Mouse (Mus musculus): Measurements from ENCODE around the gene Gabbr1. TPM values are rescaled to one million over a fixed set of nuclear protein-coding genes. Genes with fewer than 3 reads are reported as not detected.
A peak's percentile ranks its signal among the peaks of the same experiment; 100 is the strongest.

Gene Gabbr1
- total RNA-seq, 2 experiments from 2014 or later: 8.8 to 11.0 TPM

DNA sequence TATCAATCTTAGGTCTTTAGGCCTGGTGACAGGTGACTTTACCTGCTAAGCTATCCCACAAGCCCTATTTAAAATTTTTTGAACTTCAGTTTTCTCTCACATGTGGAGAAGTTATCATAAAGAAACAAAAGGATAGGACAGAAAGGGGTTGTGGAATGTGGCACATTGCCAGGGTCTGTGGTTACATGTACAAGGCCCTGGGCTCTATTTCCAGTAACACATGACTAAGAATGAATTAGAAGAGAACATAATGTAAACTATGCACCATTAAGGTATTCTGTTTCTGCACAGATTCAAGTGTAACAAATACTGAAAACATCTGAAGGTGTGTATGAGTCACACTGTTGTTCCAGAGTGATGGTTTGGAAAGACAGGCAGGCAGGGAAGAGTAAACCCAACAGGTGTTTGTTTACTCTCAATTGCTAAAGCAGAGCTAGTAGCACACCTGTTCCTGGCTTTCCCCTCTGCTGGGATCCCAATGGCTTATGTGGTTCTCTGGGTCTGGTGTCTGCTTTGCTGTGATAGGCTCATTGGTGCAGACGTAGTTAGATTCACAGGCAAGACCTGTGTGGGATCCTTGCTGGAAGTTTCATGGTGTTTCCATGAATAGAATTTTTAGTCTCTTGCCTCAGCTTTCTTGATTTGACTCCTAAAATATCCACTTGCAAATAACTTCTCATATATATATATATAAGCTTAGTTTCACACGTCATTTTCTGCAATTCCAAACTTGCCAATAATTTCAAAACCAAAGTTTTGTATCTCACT, 6.5 kb upstream of the Gabbr1 start:
- DNase-seq: no peak

DNA sequence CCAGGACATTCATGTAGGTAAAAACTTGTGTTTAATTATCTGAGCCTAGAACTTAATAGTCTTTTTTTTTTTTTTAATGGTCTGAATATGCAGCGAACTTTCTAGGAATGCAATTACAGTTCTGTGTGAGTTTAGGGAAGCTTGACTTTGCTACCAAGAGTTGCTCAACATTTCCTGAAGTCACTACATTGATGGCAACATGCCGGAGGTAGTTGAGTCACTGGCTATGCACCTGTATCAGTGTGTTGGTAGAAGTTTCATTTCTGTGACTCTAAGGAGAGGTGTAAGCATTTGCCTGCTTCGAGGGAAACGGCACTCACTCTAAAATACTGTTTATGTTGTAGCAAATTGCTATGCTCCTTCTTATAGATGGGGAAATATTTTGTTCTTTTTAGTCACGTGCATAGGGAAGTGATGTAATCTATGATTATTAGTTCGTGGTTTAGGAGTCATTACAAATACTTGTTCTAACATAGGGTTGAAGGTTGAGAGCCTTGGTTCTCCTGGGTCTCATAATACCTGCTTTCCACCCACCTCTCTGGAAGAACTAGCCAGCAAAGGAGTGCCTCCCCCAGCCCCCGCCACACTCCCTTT, 1.0 kb upstream of the Gabbr1 start:
- no peak for DNase-seq

DNA sequence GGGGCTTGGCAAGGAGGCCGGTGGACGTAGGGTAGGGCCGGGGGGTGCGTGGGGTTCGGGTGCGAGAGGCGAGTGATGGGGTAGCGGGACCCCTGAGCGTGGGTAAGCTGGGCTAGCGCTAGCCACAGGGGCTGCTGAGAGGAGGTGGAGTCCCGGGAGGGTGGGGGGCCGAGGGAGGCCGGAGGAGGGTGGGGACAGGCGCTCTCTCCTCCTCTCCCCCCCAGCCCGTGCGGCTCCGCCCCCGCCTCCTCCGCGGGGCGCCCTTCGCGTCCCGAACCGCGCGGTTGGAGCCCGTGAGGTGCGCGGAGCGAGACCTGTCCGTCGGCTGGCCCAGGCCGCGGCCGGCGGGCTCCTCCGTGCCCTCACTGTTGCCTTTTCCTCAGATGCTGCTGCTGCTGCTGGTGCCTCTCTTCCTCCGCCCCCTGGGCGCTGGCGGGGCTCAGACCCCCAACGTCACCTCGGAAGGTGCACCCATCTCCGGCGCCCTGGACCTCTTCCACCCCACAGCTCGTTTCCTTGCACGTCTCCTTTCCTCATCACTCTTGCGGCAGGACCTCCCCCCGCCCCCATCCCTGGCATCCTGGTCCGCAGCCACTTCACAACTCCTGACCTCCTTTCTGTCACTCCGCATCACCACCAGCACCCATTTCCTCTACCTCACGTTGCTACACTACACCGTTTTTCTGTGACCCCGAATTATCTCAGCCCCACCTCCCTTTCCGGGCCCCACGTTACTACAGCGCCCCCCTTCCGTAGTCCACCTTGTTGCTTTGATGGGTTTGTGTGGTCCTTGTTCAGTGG, 746 bp downstream of the Gabbr1 start:
- DNase-seq: peak; percentile 64

DNA sequence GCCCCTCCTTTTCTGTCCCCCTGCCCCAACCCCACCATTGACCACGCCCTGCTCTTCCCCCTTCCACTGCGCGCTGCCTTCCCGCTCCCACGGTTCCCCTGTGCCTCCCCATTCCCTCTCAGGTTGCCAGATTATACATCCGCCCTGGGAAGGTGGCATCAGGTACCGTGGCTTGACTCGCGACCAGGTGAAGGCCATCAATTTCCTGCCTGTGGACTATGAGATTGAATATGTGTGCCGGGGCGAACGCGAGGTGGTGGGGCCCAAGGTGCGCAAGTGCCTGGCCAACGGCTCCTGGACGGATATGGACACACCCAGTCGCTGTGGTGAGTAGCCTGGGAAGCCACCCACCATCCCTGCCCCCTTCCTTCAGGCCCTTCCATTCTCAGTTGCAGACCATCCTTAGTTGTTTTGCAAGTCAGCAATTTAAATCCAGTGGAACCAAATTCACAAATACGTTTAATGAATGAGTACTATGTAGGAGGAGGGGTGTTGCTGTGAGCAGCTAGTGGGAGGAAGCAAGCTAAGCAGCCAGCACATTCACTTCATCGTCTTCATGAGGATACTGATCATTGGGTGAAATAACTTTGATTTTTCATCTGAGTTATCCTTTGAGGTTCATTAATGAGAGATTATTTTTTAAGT, 1.7 kb downstream of the Gabbr1 start:
- DNase-seq: no peak

DNA sequence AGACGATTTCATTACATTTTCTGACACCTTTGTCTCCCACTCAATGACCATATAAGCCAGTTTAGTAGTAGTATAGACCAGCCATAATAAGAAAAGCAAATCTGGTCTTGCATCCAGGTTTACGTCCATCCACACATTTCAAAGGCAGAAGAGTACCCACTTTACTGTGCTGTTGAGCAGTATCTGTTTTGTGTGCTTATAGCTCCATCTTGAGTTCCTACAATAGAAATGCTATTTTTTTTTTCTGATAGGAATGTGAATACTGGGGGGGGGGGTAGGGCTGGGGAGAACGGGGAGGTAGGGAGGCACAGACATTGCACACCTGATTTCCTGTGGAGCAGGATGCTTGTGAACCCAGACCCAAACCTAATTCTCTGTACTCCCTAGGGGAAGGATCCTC, 2.2 kb downstream of the Gabbr1 start:
- DNase-seq: no peak

DNA sequence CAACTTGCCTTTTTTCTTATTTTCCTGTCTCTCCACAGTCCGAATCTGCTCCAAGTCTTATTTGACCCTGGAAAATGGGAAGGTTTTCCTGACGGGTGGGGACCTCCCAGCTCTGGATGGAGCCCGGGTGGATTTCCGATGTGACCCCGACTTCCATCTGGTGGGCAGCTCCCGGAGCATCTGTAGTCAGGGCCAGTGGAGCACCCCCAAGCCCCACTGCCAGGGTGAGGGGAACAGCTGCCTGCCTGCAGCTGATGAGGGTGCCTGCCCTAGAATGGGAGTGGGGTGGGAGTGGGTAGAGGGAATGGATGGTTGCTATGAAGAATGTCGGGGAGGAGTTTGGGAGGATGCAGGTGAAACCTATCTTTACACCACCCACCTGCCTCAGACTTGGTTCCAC, 2.6 kb downstream of the Gabbr1 start:
- no peak for DNase-seq

DNA sequence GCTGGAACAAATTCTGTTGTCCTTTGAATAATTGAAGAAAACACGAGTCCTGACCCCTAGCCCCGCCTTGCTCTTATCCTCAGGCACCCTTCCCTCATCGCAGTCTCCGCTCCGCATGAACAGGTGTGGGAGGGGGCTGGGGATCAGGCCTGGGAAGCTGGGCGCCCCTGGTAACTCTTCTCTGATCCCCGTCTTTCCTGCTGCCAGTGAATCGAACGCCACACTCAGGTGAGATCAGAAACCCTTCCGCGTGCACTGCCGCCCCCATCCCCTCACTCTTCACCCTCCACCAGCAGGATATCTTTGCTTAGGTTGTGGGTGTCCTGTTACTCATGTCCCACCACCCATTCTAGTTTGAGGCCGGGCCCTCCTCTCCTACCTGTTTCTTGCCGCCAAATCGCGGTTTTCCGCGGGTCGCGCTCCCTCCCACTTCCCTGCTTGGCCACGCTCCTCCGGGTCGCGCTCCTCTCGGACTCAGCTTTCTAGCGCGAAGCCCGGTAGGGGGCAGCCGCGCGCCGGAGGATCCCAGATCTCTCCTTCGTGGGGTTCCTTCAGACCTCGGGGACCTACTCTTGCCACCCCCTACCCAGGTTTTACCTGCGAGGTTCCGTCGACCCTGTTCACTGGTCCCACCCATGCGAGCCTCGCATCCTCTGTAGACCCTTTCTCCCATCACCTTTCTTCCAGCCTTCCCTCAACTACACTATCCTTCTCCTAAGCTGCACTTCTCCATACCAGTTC, 4.0 kb downstream of the Gabbr1 start:
- DNase-seq: peak; percentile 43

DNA sequence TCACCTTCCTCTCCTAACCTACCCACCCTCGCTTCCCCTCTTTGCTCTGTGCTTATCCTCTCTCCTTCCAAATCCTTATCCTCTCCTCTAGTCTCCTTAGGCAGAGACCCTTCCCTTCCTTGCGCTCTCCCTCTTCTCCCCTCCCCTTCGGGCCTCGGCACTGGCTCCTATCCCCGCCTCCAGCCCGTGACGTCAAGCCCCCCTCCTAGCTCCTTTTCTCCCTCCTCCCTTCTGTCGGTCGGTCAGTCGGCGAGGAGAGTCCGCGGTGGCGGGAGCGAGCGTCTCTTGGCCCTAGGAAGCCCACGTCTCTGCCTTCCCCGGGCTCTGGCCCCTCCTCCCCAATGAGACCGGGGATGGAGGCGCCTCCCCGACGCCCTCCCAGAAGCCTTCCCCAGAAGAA, 4.6 kb downstream of the Gabbr1 start:
- peak; percentile 70 for DNase-seq

DNA sequence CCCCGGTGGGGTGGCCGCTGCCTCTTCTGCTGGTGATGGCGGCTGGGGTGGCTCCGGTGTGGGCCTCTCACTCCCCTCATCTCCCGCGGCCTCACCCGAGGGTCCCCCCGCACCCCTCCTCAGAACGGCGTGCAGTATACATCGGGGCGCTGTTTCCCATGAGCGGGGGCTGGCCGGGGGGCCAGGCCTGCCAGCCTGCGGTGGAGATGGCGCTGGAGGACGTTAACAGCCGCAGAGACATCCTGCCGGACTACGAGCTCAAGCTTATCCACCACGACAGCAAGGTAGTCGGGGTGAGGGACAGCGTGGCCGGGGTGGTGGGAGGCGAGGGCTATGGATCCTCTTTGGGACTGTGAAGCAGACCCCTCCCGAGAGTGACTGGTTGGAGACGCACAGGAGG, 5.1 kb downstream of the Gabbr1 start:
- DNase-seq: no peak

DNA sequence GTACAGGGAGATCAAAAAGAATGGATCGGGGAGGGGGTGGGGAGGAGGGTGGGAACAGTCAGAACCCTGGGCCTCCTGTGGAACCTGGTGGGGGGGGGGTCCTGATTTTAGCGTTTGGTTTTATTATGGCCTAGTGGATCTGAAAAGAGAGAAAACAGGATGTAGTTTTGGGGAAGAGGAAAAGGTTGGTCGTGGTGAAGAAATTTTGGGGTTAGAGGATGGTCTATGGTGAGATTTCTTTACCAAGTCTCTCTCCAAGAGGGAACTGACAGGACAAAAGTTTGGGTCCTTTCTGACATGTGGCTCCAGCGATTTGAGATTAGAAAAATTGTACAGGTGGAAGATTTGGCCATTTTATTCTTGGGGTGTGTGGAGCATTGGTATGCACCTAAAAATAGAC, 6.0 kb downstream of the Gabbr1 start:
- no peak for DNase-seq

DNA sequence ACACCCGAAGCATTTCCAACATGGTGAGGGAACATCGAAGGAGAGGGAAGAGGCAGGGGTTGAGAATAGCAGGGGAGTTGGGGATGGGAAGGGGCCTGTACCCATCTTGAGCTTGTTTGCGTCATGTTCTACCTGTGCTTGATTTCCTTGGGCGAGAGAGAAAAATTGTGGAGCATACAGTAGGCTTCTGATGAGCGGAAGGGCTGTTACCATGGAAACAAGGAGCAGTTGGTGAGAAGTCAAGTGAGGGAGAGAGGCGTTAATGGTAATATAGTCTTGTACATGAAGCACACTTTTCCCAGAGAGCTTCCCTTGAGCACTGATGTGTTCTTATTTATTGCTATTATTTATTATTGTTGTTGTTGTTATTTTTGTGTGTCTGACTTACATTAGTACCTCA, 11.2 kb downstream of the Gabbr1 start:
- DNase-seq: no peak

DNA sequence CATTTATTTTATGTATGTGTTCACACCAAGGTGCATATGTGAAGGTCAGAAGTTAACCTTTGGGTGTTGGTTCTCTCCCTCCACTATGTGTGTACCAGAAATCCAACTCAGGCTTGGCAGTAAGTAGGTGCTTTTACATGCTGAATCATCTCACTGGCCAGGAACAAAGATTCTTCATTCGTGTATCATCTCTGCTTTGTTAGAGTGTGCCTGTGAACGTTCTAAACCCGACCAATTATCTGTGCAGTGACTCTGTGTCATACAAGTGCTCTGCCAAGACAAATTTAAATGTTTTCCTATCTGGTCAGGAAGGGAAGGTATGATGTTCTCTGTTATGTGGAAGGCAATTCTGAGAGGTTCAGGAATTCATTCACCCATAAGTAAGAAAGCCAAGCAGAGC, 15.7 kb downstream of the Gabbr1 start:
- DNase-seq: no peak

DNA sequence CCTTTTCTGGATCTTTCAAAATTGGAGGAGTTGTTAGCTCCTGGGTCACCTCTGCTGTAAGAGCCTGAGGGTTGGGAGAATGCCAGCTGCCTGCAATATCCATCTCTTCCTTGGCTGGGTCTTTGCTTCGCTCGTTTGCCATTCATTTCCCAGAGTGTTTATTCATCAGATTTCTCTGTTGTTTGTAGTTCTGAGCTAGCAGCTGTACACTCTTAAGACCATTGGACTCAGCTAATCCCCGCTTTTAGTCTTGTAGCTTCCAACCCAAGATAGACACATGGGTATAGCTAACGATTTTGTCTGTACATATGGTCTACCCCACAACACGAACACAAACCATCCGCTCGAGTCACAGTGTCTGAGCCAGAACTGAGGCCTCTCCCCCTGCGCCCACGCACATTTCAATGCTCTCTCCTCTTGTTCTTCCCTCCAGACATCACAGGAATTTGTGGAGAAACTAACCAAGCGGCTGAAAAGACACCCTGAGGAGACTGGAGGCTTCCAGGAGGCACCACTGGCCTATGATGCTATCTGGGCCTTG, 16.4 kb downstream of the Gabbr1 start:
- DNase-seq: no peak

DNA sequence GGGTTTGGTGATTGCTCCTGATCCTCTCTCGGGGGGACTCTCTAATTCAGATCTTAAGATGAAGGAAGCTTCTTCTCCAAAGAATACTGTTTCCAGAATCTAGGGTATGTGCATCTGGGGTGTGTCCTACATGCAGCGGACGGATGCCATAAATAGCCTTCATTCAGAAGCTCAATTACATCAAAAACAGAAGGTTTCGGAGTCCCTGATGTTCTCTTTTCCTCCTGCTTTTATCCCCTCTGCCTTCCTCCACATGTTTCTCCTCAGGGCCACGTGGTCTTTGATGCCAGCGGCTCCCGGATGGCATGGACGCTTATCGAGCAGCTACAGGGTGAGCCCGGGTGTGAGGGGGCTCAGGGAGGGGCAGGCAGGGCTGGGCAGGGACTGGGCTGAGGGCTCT, 17.3 kb downstream of the Gabbr1 start:
- no peak for DNase-seq

DNA sequence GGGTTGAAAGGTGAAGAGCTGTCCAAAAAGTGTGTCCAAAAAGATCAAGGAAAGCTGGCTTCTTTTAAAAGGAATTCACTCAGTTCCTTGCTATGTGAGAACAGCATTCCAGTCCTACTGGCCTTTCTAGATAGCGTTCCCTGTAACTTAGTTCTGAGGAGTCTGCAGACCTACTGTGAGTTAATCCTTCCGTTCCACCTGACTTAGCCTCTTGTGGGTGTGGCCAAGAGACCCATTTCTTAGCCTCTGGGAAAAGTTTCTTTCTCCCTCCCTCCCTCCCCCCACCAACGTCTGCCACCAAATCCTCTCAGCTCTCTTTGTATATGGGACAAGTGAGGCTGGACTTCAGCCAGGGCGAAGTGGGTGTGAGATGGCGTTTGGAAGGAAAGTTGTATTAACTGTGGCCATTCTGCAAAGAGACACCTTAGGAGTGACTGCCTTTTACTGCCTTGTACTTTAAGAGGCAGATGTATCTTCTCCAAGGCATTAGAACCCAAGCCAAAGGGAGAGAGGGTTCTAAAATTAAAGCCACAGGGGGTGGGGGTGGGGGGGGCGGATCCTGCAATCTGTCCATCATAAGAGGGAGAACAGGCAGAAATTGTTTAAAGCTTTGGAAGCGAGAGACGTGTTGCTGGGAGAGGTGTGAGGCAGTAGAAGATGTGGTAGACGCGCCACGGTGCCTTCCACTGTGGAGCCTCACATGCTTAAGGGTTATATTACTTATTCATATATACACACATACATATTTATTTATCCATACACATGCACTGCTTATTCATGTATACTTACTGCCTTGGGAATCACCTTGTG, 18.1 kb downstream of the Gabbr1 start:
- no peak for DNase-seq

DNA sequence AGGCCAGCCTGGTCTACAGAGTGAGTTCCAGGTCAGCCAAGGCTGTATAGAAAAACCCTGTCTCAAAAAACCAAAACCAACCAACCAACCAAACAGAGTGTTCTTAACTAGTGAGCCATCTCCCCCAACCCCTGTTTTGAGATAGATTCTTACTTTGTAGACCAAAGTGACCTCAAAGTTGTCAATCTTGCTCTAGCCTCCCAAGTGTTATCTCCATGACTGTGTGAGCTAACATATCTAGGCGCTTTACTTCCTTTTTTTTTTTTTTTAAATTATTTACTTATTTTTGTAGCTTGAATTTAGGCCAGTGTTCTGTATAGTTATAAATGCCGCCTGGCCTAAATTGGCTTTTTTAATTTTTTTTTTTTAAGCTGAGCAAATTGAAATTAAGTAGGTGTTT, 20.2 kb downstream of the Gabbr1 start:
- DNase-seq: no peak

DNA sequence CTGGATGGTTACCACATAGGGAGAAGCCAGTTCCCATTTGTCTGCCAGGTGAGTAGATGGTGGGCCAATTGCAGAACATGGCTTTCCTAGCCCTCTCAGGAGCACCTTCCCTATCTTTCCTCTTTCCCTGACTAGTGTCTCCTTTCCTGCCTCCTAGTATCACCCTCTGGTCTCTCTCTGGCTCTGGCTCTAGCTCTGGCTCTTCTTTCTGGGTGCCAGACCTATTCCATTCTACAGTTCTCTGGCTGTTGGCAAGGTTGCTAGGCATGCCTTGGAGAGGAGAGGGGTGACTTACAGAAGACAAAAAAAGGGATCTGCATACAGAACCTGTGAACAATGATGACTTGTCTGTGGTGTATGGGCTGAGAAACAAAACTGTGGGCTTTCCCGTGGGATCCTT, 22.1 kb downstream of the Gabbr1 start:
- DNase-seq: no peak

DNA sequence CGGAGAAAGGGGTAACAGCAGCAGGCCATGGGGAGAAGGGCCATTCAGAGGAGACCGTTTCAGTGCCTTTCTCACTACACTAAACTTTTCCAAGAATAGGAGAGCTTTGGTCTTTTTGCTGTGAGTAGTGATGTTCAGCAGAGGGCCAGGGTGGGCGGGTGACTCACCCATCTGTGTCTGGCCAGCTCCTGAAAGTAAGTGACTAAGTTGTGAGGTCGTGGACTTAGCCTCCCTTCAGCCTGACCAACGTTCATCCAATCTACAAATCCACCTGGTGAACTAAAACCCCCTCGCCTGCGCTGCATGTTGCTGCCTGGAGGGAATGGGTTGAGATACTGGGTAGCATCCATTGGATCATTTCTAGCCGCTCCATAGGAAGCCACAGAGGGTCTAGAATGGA, 24.4 kb downstream of the Gabbr1 start:
- DNase-seq: no peak

DNA sequence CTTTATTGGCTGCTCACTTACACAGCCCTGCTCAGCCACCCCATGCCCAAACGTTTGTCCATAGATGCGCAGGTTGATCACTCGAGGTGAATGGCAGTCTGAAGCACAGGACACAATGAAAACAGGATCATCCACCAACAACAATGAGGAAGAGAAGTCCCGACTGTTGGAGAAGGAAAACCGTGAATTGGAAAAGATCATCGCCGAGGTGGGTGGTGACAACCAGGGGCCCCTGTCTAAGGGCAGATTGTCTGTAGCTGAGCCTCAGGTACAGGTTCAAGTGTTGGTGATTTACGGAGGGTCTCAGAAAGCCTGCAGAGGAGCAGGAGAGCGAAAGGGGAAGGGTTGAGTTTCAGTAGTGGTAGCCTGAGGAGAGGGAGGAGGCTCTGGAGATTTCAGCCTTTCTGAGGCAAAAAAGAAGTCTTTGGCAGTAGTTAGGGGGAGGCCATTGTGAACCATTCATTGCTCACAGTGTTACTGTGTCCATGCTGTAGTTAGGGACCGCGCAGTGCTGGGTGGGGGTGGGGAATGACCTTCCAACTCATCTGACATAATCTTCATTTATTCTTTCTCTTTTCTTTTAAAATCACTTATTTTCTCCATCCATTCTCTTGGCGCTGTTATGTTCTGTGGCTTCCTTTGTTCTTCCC, 26.4 kb downstream of the Gabbr1 start:
- DNase-seq: no peak

DNA sequence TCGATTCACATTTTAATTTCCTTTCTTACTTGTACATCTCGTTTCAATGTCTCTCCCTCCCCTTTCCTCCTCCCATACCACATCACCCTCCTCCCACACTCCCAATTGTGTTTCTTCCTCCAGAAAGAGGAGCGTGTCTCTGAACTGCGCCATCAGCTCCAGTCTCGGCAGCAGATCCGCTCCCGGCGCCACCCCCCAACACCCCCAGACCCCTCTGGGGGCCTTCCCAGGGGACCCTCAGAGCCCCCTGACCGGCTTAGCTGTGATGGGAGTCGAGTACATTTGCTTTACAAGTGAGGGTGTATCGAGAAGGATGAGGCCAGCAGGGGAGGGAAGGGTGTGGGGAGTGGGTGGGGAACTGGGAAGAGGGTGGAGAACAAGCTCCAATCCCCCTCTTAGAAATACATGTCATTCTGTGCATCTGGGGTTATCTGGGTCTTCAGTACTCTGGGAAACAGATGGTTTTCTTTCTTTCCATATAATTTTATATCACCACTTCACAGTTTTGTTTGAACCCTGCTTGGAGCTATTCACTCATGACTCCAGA, 27.0 kb downstream of the Gabbr1 start:
- no peak for DNase-seq
